Mouse (Mus musculus): ENCODE measurements around the gene Slc25a28. TPM values are rescaled to one million over a fixed set of nuclear protein-coding genes. Genes with fewer than 3 reads are reported as not detected.

The Slc25a28 gene
- polyA plus RNA-seq (2015; fragmentation: Nextera tagmentation; extraction: Ambion mirVana) = 11.9 and 13.3 TPM in 2 replicates

DNA sequence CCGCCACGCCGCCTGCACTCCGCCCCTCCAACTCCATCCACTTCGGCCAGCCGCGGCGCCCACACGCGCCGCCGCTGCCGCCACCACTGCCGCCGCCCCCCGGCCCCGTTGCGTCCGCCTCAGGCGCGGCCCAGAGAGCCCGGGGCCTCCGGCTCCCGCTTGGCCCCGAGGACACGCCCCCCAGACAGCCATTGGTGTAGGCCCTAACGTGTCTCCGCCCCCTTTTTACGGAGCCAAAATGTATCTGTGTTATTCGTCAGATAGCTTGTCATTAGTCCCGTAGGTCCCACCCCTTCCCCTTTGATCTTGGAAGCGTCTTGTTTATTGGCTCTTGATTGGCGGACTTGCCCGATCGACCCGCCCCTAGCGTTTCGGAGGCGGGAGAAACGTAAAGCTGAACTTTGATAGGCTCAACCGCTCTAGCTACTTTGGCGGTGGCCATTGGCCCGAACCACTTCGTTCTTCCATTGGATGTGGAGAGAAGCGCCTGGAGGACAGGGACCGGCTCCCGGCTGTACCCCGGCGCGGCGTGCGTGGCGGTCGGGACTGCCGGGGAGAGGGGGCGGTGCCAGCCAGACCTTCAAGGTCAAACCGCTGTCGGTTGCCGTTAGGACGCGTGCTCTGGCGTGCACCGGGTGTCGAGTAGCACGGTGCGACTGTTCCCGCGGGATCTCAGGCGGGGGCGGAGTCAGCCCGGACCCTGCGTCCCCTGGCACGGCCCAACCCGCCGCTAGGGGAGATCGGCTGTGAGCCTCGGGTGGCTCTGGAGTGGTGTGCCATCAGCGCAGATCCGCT is at the start of gene Slc25a28:
TSS of gene Slc25a28 (minus strand) at position 152 of the 795 bp plus-strand sequence.
- H3K9me3 ChIP-seq (ENCODE audit: low read length) = 0 out of 2 replicates have a peak, but pooled peaks cover under 1% of the 10 kb centered on the region
- H3K4me1 ChIP-seq (ENCODE audit: insufficient read depth, low read depth, low read length) = peaks cover 11% of the 10 kb centered on the region; the same call in 1 of the 2 replicates
- H3K4me2 ChIP-seq (replicated peaks; ENCODE audit: low read depth, low read length) = peak within 1 kb of the TSS; percentile 87
- TF ChIP-seq CTCF (IDR thresholded peaks at IDR 0.05) (peak; percentile 93), EP300 (IDR thresholded peaks at IDR 0.05) (no peak)
- peak within 1 kb of the TSS; percentile 76 for H3K9ac ChIP-seq (replicated peaks; ENCODE audit: low read depth)
- 1% methylated on average over 66 of the region's 79 CpGs for WGBS
- peak within 1 kb of the TSS; percentile 98 for H3K27ac ChIP-seq (ENCODE audit: low read length)
- ATAC-seq = peak; percentile 94
- H3K36me3 ChIP-seq (ENCODE audit: insufficient read depth, low read length) = no peaks in the 10 kb centered on the region
- DNase-seq (ENCODE audit: low spot score) = peak; percentile 100
- H3K4me3 ChIP-seq (ENCODE audit: low read depth, low read length) = peak within 1 kb of the TSS; percentile 89
- H3K27me3 ChIP-seq (replicated peaks; ENCODE audit: insufficient read depth, low read length) = no peaks in the 10 kb centered on the region

GRCm38 (mm10) chr19:43724194-43724593 is 49.5 kb upstream of the Slc25a28 start:
- no peak overlapping the region for H3K4me2 ChIP-seq (replicated peaks; ENCODE audit: low read depth, low read length)
- TF ChIP-seq EP300 (IDR thresholded peaks at IDR 0.05) (no peak), CTCF (IDR thresholded peaks at IDR 0.05) (no peak)
- no peaks in the 10 kb centered on the region for H3K27me3 ChIP-seq (replicated peaks; ENCODE audit: insufficient read depth, low read length)
- peaks cover 30% of the 10 kb centered on the region for H3K36me3 ChIP-seq (ENCODE audit: insufficient read depth, low read length)
- no peak for ATAC-seq
- no peak overlapping the region for H3K27ac ChIP-seq (ENCODE audit: low read length)
- no peak for DNase-seq (ENCODE audit: low spot score)
- H3K4me1 ChIP-seq (ENCODE audit: insufficient read depth, low read depth, low read length) = no peaks in the 10 kb centered on the region
- WGBS = 96% methylated on average over 20 of the region's 20 CpGs
- H3K9me3 ChIP-seq (ENCODE audit: low read length) = no peaks in the 10 kb centered on the region
- no peak overlapping the region for H3K4me3 ChIP-seq (ENCODE audit: low read depth, low read length)
- no peak overlapping the region for H3K9ac ChIP-seq (replicated peaks; ENCODE audit: low read depth)

DNA sequence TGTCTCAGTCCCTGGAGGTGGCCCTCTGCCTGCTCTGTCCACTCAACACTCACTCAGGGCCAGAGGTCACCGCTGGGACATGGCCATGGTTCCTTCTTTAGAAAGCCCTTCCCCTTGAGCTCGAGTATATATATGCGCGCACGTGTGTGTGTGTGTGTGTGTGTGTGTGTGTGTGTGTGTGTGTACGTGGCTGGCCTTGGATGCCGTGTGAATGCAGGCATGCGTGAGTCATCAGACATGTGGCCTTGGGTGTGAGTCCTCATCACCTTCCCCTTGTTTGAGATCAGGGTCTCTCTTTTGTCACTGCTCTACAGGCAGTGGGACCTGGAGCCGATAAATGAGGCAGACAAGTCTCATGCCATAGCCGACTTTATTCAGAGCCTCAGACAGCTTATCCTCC is 48.8 kb upstream of the Slc25a28 start:
- Histone ChIP-seq H3K9me3 (ENCODE audit: low read length) (no peaks in the 10 kb centered on the region), H3K27me3 (replicated peaks; ENCODE audit: insufficient read depth, low read length) (no peaks in the 10 kb centered on the region), H3K36me3 (ENCODE audit: insufficient read depth, low read length) (peaks cover 30% of the 10 kb centered on the region), H3K4me3 (ENCODE audit: low read depth, low read length) (no peak overlapping the region), H3K4me2 (replicated peaks; ENCODE audit: low read depth, low read length) (no peak overlapping the region), H3K27ac (ENCODE audit: low read length) (no peak overlapping the region), H3K4me1 (ENCODE audit: insufficient read depth, low read depth, low read length) (no peaks in the 10 kb centered on the region), H3K9ac (replicated peaks; ENCODE audit: low read depth) (no peak overlapping the region)
- 71% methylated on average over 10 of the region's 10 CpGs for WGBS
- TF ChIP-seq EP300 (IDR thresholded peaks at IDR 0.05) (no peak), CTCF (IDR thresholded peaks at IDR 0.05) (no peak)
- ATAC-seq (no peak), DNase-seq (ENCODE audit: low spot score) (no peak)

GRCm38 (mm10) chr19:43722891-43723290 is 48.2 kb upstream of the Slc25a28 start:
- ATAC-seq (no peak), DNase-seq (ENCODE audit: low spot score) (no peak)
- Histone ChIP-seq H3K4me1 (ENCODE audit: insufficient read depth, low read depth, low read length) (no peaks in the 10 kb centered on the region), H3K4me3 (ENCODE audit: low read depth, low read length) (no peak overlapping the region), H3K9me3 (ENCODE audit: low read length) (no peaks in the 10 kb centered on the region), H3K27me3 (replicated peaks; ENCODE audit: insufficient read depth, low read length) (no peaks in the 10 kb centered on the region), H3K27ac (ENCODE audit: low read length) (no peak overlapping the region), H3K36me3 (ENCODE audit: insufficient read depth, low read length) (peaks cover 25% of the 10 kb centered on the region), H3K4me2 (replicated peaks; ENCODE audit: low read depth, low read length) (no peak overlapping the region), H3K9ac (replicated peaks; ENCODE audit: low read depth) (no peak overlapping the region)
- WGBS = 76% methylated on average over 8 of the region's 8 CpGs
- TF ChIP-seq EP300 (IDR thresholded peaks at IDR 0.05) (no peak), CTCF (IDR thresholded peaks at IDR 0.05) (no peak)

DNA sequence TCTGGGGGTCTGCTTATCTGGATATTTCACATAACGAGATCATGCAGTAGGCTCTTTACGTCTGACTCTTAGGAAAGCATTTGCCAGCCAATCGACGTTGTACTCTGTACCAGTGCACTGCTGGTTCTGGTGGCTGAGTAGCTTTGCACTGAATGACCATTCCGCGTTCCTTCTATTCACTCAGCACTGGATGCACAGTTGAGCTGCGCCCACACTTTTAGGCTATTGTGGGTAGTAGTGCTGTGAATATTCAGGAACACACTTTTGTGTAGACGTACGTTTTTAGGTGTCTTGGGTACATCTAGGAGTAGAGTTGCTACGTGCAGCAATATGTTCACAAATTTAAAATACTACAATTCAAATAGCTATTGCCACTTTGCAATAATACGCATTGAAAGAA is 45.4 kb upstream of the Slc25a28 start:
- ATAC-seq (no peak), DNase-seq (ENCODE audit: low spot score) (no peak)
- no peak overlapping the region for H3K27ac ChIP-seq (ENCODE audit: low read length)
- no peak overlapping the region for H3K4me2 ChIP-seq (replicated peaks; ENCODE audit: low read depth, low read length)
- TF ChIP-seq CTCF (IDR thresholded peaks at IDR 0.05) (no peak), EP300 (IDR thresholded peaks at IDR 0.05) (no peak)
- H3K27me3 ChIP-seq (replicated peaks; ENCODE audit: insufficient read depth, low read length) = no peaks in the 10 kb centered on the region
- H3K9ac ChIP-seq (replicated peaks; ENCODE audit: low read depth) = no peak overlapping the region
- peaks cover 5% of the 10 kb centered on the region for H3K36me3 ChIP-seq (ENCODE audit: insufficient read depth, low read length)
- no peaks in the 10 kb centered on the region for H3K4me1 ChIP-seq (ENCODE audit: insufficient read depth, low read depth, low read length)
- WGBS = 94% methylated on average over 11 of the region's 11 CpGs
- no peaks in the 10 kb centered on the region for H3K9me3 ChIP-seq (ENCODE audit: low read length)
- H3K4me3 ChIP-seq (ENCODE audit: low read depth, low read length) = no peak overlapping the region

GRCm38 (mm10) chr19:43711971-43712370 is 37.3 kb upstream of the Slc25a28 start:
- Histone ChIP-seq H3K27me3 (replicated peaks; ENCODE audit: insufficient read depth, low read length) (no peaks in the 10 kb centered on the region), H3K4me2 (replicated peaks; ENCODE audit: low read depth, low read length) (no peak overlapping the region), H3K9ac (replicated peaks; ENCODE audit: low read depth) (no peak overlapping the region), H3K4me1 (ENCODE audit: insufficient read depth, low read depth, low read length) (no peaks in the 10 kb centered on the region), H3K36me3 (ENCODE audit: insufficient read depth, low read length) (no peaks in the 10 kb centered on the region), H3K4me3 (ENCODE audit: low read depth, low read length) (no peak overlapping the region), H3K27ac (ENCODE audit: low read length) (no peak overlapping the region), H3K9me3 (ENCODE audit: low read length) (no peaks in the 10 kb centered on the region)
- TF ChIP-seq CTCF (IDR thresholded peaks at IDR 0.05) (no peak), EP300 (IDR thresholded peaks at IDR 0.05) (no peak)
- WGBS = 78% methylated on average over 5 of the region's 5 CpGs
- ATAC-seq (no peak), DNase-seq (ENCODE audit: low spot score) (no peak)
